Mouse (Mus musculus) megakaryocyte, embryonic 14.5 days (primary cell): ENCODE data around the gene Ppp2r5a. TPM values are rescaled to one million over a fixed set of nuclear protein-coding genes. Genes with fewer than 3 reads are reported as not detected.
A peak's percentile ranks its signal among the peaks of the same experiment; 100 is the strongest.

Experiments used
- H3K27me3 ChIP-seq: replicated peaks from 2 replicates; pipeline ENCODE3; 2012; ENCODE audit warnings: inconsistent platforms
- H3K36me3 ChIP-seq: replicated peaks from 2 replicates; pipeline ENCODE3; 2012; ENCODE audit warnings: low read length, inconsistent platforms, mixed read lengths
- H3K4me1 ChIP-seq: 2 replicates; pipeline ENCODE4 v1.6.1; 2012; ENCODE audit warnings: inconsistent platforms
- H3K4me3 ChIP-seq: replicated peaks from 2 replicates; pipeline ENCODE3; 2012; ENCODE audit warnings: moderate library complexity, mild to moderate bottlenecking, inconsistent platforms
- H3K9me3 ChIP-seq: 2 replicates; pipeline ENCODE4 v1.6.1; 2012; ENCODE audit warnings: inconsistent platforms
- FLI1 ChIP-seq: IDR thresholded peaks from 2 replicates; pipeline ENCODE4 v1.6.1; 2012; ENCODE audit warnings: low read length, inconsistent platforms, mixed read lengths
- GATA1 ChIP-seq: IDR thresholded peaks from 3 replicates; pipeline ENCODE4 v1.6.1; 2012; ENCODE audit warnings: mixed read lengths, low read length, inconsistent platforms, borderline replicate concordance
- polyA plus RNA-seq: library from polyadenylated mRNA; stranded (reverse); fragments of >175 nt; gene quantifications from 2 replicates; pipeline ENCODE4 v1.2.3, GENCODE M21; 2012; ENCODE audit warnings: low replicate concordance; ENCODE audit not compliant: insufficient read depth

Ppp2r5a gene
- polyA plus RNA-seq, 1 experiment: 55.5 TPM

GRCm38 (mm10) chr1:191407246-191407645, 4.2 kb upstream of the Ppp2r5a start:
- peaks cover 44% of the 10 kb centered on the region for H3K4me1 ChIP-seq
- TF ChIP-seq GATA1 (no peak), FLI1 (no peak)
- H3K27me3 ChIP-seq: peaks cover 32% of the 10 kb centered on the region

GRCm38 (mm10) chr1:191406516-191406915, 3.4 kb upstream of the Ppp2r5a start:
- H3K36me3 ChIP-seq: no peaks in the 10 kb centered on the region
- peaks cover 45% of the 10 kb centered on the region for H3K4me1 ChIP-seq
- H3K9me3 ChIP-seq: no peaks in the 10 kb centered on the region
- no peak overlapping the region for H3K4me3 ChIP-seq
- peaks cover 28% of the 10 kb centered on the region for H3K27me3 ChIP-seq
- TF ChIP-seq FLI1 (no peak), GATA1 (no peak)

More at GRCm38 (mm10) chr1:191407246-191407645, 4.2 kb upstream of the Ppp2r5a start:
- H3K4me3 ChIP-seq: no peak overlapping the region
- H3K9me3 ChIP-seq: no peaks in the 10 kb centered on the region
- H3K36me3 ChIP-seq: no peaks in the 10 kb centered on the region

- H3K4me1 ChIP-seq: peaks cover 55% of the 10 kb centered on the region
- H3K9me3 ChIP-seq: no peaks in the 10 kb centered on the region
- H3K27me3 ChIP-seq: peaks cover 16% of the 10 kb centered on the region
- no peaks in the 10 kb centered on the region for H3K36me3 ChIP-seq
- TF ChIP-seq FLI1 (no peak), GATA1 (no peak)
- H3K4me3 ChIP-seq: no peak overlapping the region
Observed at GRCm38 (mm10) chr1:191404721-191405329, 1.8 kb upstream of the Ppp2r5a start.

GRCm38 (mm10) chr1:191404301-191404700, 1.2 kb upstream of the Ppp2r5a start:
- TF ChIP-seq FLI1: no peak
- no peak for TF ChIP-seq GATA1
- Histone ChIP-seq H3K4me3 (no peak overlapping the region), H3K4me1 (peaks cover 55% of the 10 kb centered on the region), H3K36me3 (no peaks in the 10 kb centered on the region), H3K9me3 (no peaks in the 10 kb centered on the region), H3K27me3 (peaks cover 11% of the 10 kb centered on the region)

- Histone ChIP-seq H3K4me3 (peak overlapping the region; percentile 18), H3K9me3 (no peaks in the 10 kb centered on the region), H3K36me3 (no peaks in the 10 kb centered on the region), H3K27me3 (peaks cover 7% of the 10 kb centered on the region), H3K4me1 (peaks cover 56% of the 10 kb centered on the region)
- no peak for TF ChIP-seq FLI1
- TF ChIP-seq GATA1: no peak
Observed at GRCm38 (mm10) chr1:191402506-191402905, 566 bp downstream of the Ppp2r5a start.

- H3K27me3 ChIP-seq: no peaks in the 10 kb centered on the region
- H3K4me3 ChIP-seq: peak overlapping the region; percentile 94
- TF ChIP-seq GATA1: no peak
- TF ChIP-seq FLI1: no peak
- no peaks in the 10 kb centered on the region for H3K9me3 ChIP-seq
- peaks cover 37% of the 10 kb centered on the region for H3K4me1 ChIP-seq
- no peaks in the 10 kb centered on the region for H3K36me3 ChIP-seq
Observed at GRCm38 (mm10) chr1:191396897-191397849, 5.9 kb downstream of the Ppp2r5a start.

- H3K4me1 ChIP-seq: peaks cover 42% of the 10 kb centered on the region
- no peaks in the 10 kb centered on the region for H3K27me3 ChIP-seq
- no peaks in the 10 kb centered on the region for H3K9me3 ChIP-seq
- no peaks in the 10 kb centered on the region for H3K36me3 ChIP-seq
- peak overlapping the region; percentile 94 for H3K4me3 ChIP-seq
- TF ChIP-seq GATA1 (no peak), FLI1 (no peak)
Observed at GRCm38 (mm10) chr1:191396446-191396845, 6.6 kb downstream of the Ppp2r5a start.

GRCm38 (mm10) chr1:191395871-191396433, 7.1 kb downstream of the Ppp2r5a start:
- H3K9me3 ChIP-seq: no peaks in the 10 kb centered on the region
- H3K36me3 ChIP-seq: no peaks in the 10 kb centered on the region
- H3K4me3 ChIP-seq: peak overlapping the region; percentile 94
- peaks cover 42% of the 10 kb centered on the region for H3K4me1 ChIP-seq
- TF ChIP-seq GATA1: no peak
- TF ChIP-seq FLI1: no peak
- no peaks in the 10 kb centered on the region for H3K27me3 ChIP-seq

GRCm38 (mm10) chr1:191395200-191395599, 7.9 kb downstream of the Ppp2r5a start:
- peak overlapping the region; percentile 94 for H3K4me3 ChIP-seq
- no peak for TF ChIP-seq GATA1
- TF ChIP-seq FLI1: no peak
- H3K4me1 ChIP-seq: peaks cover 41% of the 10 kb centered on the region
- H3K27me3 ChIP-seq: no peaks in the 10 kb centered on the region
- no peaks in the 10 kb centered on the region for H3K9me3 ChIP-seq
- no peaks in the 10 kb centered on the region for H3K36me3 ChIP-seq

GRCm38 (mm10) chr1:191394126-191394525, 8.9 kb downstream of the Ppp2r5a start:
- Histone ChIP-seq H3K9me3 (no peaks in the 10 kb centered on the region), H3K36me3 (no peaks in the 10 kb centered on the region), H3K4me1 (peaks cover 41% of the 10 kb centered on the region), H3K4me3 (peak overlapping the region; percentile 94), H3K27me3 (no peaks in the 10 kb centered on the region)
- no peak for TF ChIP-seq GATA1
- no peak for TF ChIP-seq FLI1
